Comparison of ENCODE assay signal across 18 mouse cellular contexts in the genomic region with DNA sequence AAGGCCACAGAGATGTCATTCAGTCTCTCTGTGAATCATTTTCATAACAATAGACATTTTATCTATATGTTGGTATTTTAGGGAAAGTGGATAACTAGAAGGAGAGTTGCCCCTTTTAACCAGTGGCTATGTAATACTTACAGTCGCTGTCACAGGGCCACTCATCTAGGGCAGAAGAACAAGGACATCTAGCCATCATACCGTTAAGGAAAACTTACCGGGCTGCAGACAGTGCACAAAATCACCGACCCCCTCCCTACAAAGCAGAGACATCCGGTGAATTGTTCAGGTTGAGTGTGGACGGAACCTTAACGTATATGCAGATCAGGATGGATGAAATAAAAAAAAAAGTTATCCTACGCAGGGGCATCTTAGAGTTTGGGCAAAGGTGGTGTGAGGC.
"Had no signal": no experiment of that assay in that cellular context is flagged by ENCODE, and none has a peak within 500 bp of the region (broad histone marks: within the 10 kb centered on the region; RNA-seq: fewer than 3 reads in every experiment).

No protein-coding gene starts in this region.

- H3K27ac ChIP-seq: liver, embryonic 15.5 days; macrophage; midbrain, embryonic 12.5 days; neural tube, embryonic 12.5 days; stomach, embryonic 15.5 days; stomach, postnatal 0 days had no signal

- ATAC-seq: liver, postnatal 0 days; midbrain, embryonic 16.5 days had no signal

- H3K4me3 ChIP-seq: liver, embryonic 15.5 days; lung, embryonic 15.5 days; megakaryocyte, embryonic 14.5 days; midbrain, embryonic 12.5 days; neural tube, embryonic 12.5 days; stomach, embryonic 15.5 days had no signal

- H3K9ac ChIP-seq: liver, embryonic 15.5 days; liver, postnatal 0 days; lung, embryonic 15.5 days; midbrain, embryonic 12.5 days; neural tube, embryonic 12.5 days; stomach, embryonic 15.5 days had no signal

- H3K36me3 ChIP-seq: liver, embryonic 15.5 days; lung, embryonic 15.5 days; midbrain, embryonic 12.5 days; stomach, embryonic 15.5 days had no signal

- H3K4me1 ChIP-seq: liver, embryonic 15.5 days; neural tube, embryonic 12.5 days had no signal

- H3K9me3 ChIP-seq: liver, embryonic 15.5 days; lung, embryonic 15.5 days; midbrain, embryonic 12.5 days; neural tube, embryonic 12.5 days; stomach, embryonic 15.5 days had no signal

- H3K4me2 ChIP-seq: liver, embryonic 15.5 days; lung, embryonic 15.5 days; midbrain, embryonic 12.5 days; neural tube, embryonic 12.5 days; stomach, embryonic 15.5 days had no signal

- DNase-seq: liver, postnatal 0 days; lung, adult 2 months; lung, postnatal 14 days; lung, postnatal 36 days; midbrain, embryonic 14.5 days; right cerebral cortex, postnatal 14 days; thymus, adult 2 months; thymus, postnatal 25 days; thymus, postnatal 4 days had no signal

- H3K27me3 ChIP-seq: liver, embryonic 15.5 days; lung, embryonic 15.5 days; megakaryocyte, embryonic 14.5 days; midbrain, embryonic 12.5 days; neural tube, embryonic 12.5 days; stomach, embryonic 15.5 days had no signal
